Mouse (Mus musculus): Measurements from ENCODE around the gene Olfr1138. TPM values are rescaled to one million over a fixed set of nuclear protein-coding genes. Genes with fewer than 3 reads are reported as not detected.

Olfr1138 gene
- polyA plus RNA-seq (2014; fragmentation: Nextera tagmentation; extraction: Ambion mirVana), result not detected in 2 replicates

- 78% methylated on average over 1 of the region's 1 CpGs for WGBS
Measured at GRCm38 (mm10) chr2:87739878-87740277, at the start of gene Olfr1138. TSS of gene Olfr1138 (minus strand) at chr2:87739978.

GRCm38 (mm10) chr2:87779183-87779582 lies 39.4 kb upstream of the Olfr1138 start, which contains the start of gene Olfr152:
TSS of gene Olfr152 (plus strand) at chr2:87779483.
- no peak within 1 kb of the TSS for H3K4me3 ChIP-seq (ENCODE audit: low read depth, low read length)
- 63% methylated on average over 4 of the region's 4 CpGs for WGBS
- no peaks in the 10 kb centered on the region for H3K9me3 ChIP-seq (ENCODE audit: low read depth, low read length)
- DNase-seq, result no peak
- TF ChIP-seq CTCF (IDR thresholded peaks at IDR 0.05; ENCODE audit: low read depth), result no peak
- H3K27me3 ChIP-seq (ENCODE audit: insufficient read depth, low read length), result no peaks in the 10 kb centered on the region
- H3K4me1 ChIP-seq (ENCODE audit: insufficient read depth), result no peaks in the 10 kb centered on the region
- ATAC-seq (ENCODE audit: insufficient read depth), result no peak
- H3K27ac ChIP-seq (ENCODE audit: low read depth), result no peak within 1 kb of the TSS
- no peaks in the 10 kb centered on the region for H3K36me3 ChIP-seq (ENCODE audit: insufficient read depth)
- no peak within 1 kb of the TSS for H3K9ac ChIP-seq
- no peak within 1 kb of the TSS for H3K4me2 ChIP-seq

More at GRCm38 (mm10) chr2:87739878-87740277, at the start of gene Olfr1138:
- no peak within 1 kb of the TSS for H3K4me3 ChIP-seq (ENCODE audit: low read depth, low read length)
- H3K9me3 ChIP-seq (ENCODE audit: low read depth, low read length), result no peaks in the 10 kb centered on the region
- H3K4me1 ChIP-seq (ENCODE audit: insufficient read depth), result no peaks in the 10 kb centered on the region
- no peak for ATAC-seq (ENCODE audit: insufficient read depth)
- H3K9ac ChIP-seq, result no peak within 1 kb of the TSS
- H3K27me3 ChIP-seq (ENCODE audit: insufficient read depth, low read length), result no peaks in the 10 kb centered on the region
- TF ChIP-seq CTCF (IDR thresholded peaks at IDR 0.05; ENCODE audit: low read depth), result no peak
- H3K36me3 ChIP-seq (ENCODE audit: insufficient read depth), result no peaks in the 10 kb centered on the region
- H3K4me2 ChIP-seq, result no peak within 1 kb of the TSS
- DNase-seq, result no peak
- no peak within 1 kb of the TSS for H3K27ac ChIP-seq (ENCODE audit: low read depth)

GRCm38 (mm10) chr2:87776143-87776542 lies 36.4 kb upstream of the Olfr1138 start:
- no peak overlapping the region for H3K27ac ChIP-seq (ENCODE audit: low read depth)
- no peak overlapping the region for H3K4me2 ChIP-seq
- TF ChIP-seq CTCF (IDR thresholded peaks at IDR 0.05; ENCODE audit: low read depth), result no peak
- DNase-seq (no peak), ATAC-seq (ENCODE audit: insufficient read depth) (no peak)
- H3K27me3 ChIP-seq (ENCODE audit: insufficient read depth, low read length), result no peaks in the 10 kb centered on the region
- H3K4me1 ChIP-seq (ENCODE audit: insufficient read depth), result no peaks in the 10 kb centered on the region
- no peaks in the 10 kb centered on the region for H3K36me3 ChIP-seq (ENCODE audit: insufficient read depth)
- H3K9me3 ChIP-seq (ENCODE audit: low read depth, low read length), result no peaks in the 10 kb centered on the region
- H3K9ac ChIP-seq, result no peak overlapping the region
- 33% methylated on average over 1 of the region's 1 CpGs for WGBS
- H3K4me3 ChIP-seq (ENCODE audit: low read depth, low read length), result no peak overlapping the region

GRCm38 (mm10) chr2:87753891-87754290 lies 14.1 kb upstream of the Olfr1138 start, which contains the start of gene Olfr1141:
TSS of gene Olfr1141 (minus strand) at chr2:87753991.
- TF ChIP-seq CTCF (IDR thresholded peaks at IDR 0.05; ENCODE audit: low read depth), result no peak
- no peak for DNase-seq
- Histone ChIP-seq H3K36me3 (ENCODE audit: insufficient read depth) (no peaks in the 10 kb centered on the region), H3K9ac (no peak within 1 kb of the TSS), H3K4me3 (ENCODE audit: low read depth, low read length) (no peak within 1 kb of the TSS), H3K9me3 (ENCODE audit: low read depth, low read length) (no peaks in the 10 kb centered on the region), H3K4me2 (no peak within 1 kb of the TSS), H3K27me3 (ENCODE audit: insufficient read depth, low read length) (no peaks in the 10 kb centered on the region), H3K27ac (ENCODE audit: low read depth) (no peak within 1 kb of the TSS), H3K4me1 (ENCODE audit: insufficient read depth) (no peaks in the 10 kb centered on the region)
- 87% methylated on average over 1 of the region's 1 CpGs for WGBS
- no peak for ATAC-seq (ENCODE audit: insufficient read depth)

- 76% methylated on average over 3 of the region's 3 CpGs for WGBS
- H3K27me3 ChIP-seq (ENCODE audit: insufficient read depth, low read length), result no peaks in the 10 kb centered on the region
- H3K9ac ChIP-seq, result no peak within 1 kb of the TSS
- no peak for ATAC-seq (ENCODE audit: insufficient read depth)
- H3K4me2 ChIP-seq, result no peak within 1 kb of the TSS
- no peaks in the 10 kb centered on the region for H3K9me3 ChIP-seq (ENCODE audit: low read depth, low read length)
- no peaks in the 10 kb centered on the region for H3K36me3 ChIP-seq (ENCODE audit: insufficient read depth)
- TF ChIP-seq CTCF (IDR thresholded peaks at IDR 0.05; ENCODE audit: low read depth), result no peak
- DNase-seq, result no peak
- no peak within 1 kb of the TSS for H3K4me3 ChIP-seq (ENCODE audit: low read depth, low read length)
- no peak within 1 kb of the TSS for H3K27ac ChIP-seq (ENCODE audit: low read depth)
- H3K4me1 ChIP-seq (ENCODE audit: insufficient read depth), result no peaks in the 10 kb centered on the region
Measured at GRCm38 (mm10) chr2:87743452-87743851, 3.7 kb upstream of the Olfr1138 start, which contains the start of gene Olfr1140. TSS of gene Olfr1140 (plus strand) at chr2:87743752.

GRCm38 (mm10) chr2:87713079-87713478 lies 26.7 kb downstream of the Olfr1138 start, which contains the start of gene Olfr1137:
TSS of gene Olfr1137 (minus strand) at chr2:87713179.
- H3K9ac ChIP-seq, result no peak within 1 kb of the TSS
- no peaks in the 10 kb centered on the region for H3K4me1 ChIP-seq (ENCODE audit: insufficient read depth)
- no peak within 1 kb of the TSS for H3K27ac ChIP-seq (ENCODE audit: low read depth)
- no peaks in the 10 kb centered on the region for H3K27me3 ChIP-seq (ENCODE audit: insufficient read depth, low read length)
- no peak within 1 kb of the TSS for H3K4me2 ChIP-seq
- H3K36me3 ChIP-seq (ENCODE audit: insufficient read depth), result no peaks in the 10 kb centered on the region
- no peaks in the 10 kb centered on the region for H3K9me3 ChIP-seq (ENCODE audit: low read depth, low read length)
- no peak within 1 kb of the TSS for H3K4me3 ChIP-seq (ENCODE audit: low read depth, low read length)
- no peak for TF ChIP-seq CTCF (IDR thresholded peaks at IDR 0.05; ENCODE audit: low read depth)
- no peak for DNase-seq
- no peak for ATAC-seq (ENCODE audit: insufficient read depth)

- ATAC-seq (ENCODE audit: insufficient read depth), result no peak
- H3K27ac ChIP-seq (ENCODE audit: low read depth), result no peak within 1 kb of the TSS
Measured at GRCm38 (mm10) chr2:87693847-87694246, 45.9 kb downstream of the Olfr1138 start, which contains the start of gene Olfr1136. TSS of gene Olfr1136 (minus strand) at chr2:87693947.

More at GRCm38 (mm10) chr2:87693847-87694246, 45.9 kb downstream of the Olfr1138 start, which contains the start of gene Olfr1136:
- Histone ChIP-seq H3K9me3 (ENCODE audit: low read depth, low read length) (no peaks in the 10 kb centered on the region), H3K27me3 (ENCODE audit: insufficient read depth, low read length) (no peaks in the 10 kb centered on the region), H3K4me2 (no peak within 1 kb of the TSS), H3K36me3 (ENCODE audit: insufficient read depth) (no peaks in the 10 kb centered on the region), H3K9ac (no peak within 1 kb of the TSS), H3K4me1 (ENCODE audit: insufficient read depth) (no peaks in the 10 kb centered on the region), H3K4me3 (ENCODE audit: low read depth, low read length) (no peak within 1 kb of the TSS)
- DNase-seq, result no peak
- no peak for TF ChIP-seq CTCF (IDR thresholded peaks at IDR 0.05; ENCODE audit: low read depth)

Other genes with a start within 250 kb of the Olfr1138 start
- not detected in 2 replicates for gene Pramel7, start 242.9 kb downstream of the Olfr1138 start, polyA plus RNA-seq (2014; fragmentation: Nextera tagmentation; extraction: Ambion mirVana)
- gene Pramel6, start 233.4 kb downstream of the Olfr1138 start, polyA plus RNA-seq (2014; fragmentation: Nextera tagmentation; extraction: Ambion mirVana), result not detected in 2 replicates
- not detected in 2 replicates for gene Olfr153, start 208.2 kb downstream of the Olfr1138 start, polyA plus RNA-seq (2014; fragmentation: Nextera tagmentation; extraction: Ambion mirVana)
- not detected in 2 replicates for gene Olfr1128, start 194.4 kb downstream of the Olfr1138 start, polyA plus RNA-seq (2014; fragmentation: Nextera tagmentation; extraction: Ambion mirVana)
- not detected in 2 replicates for gene Olfr1129, start 166.1 kb downstream of the Olfr1138 start, polyA plus RNA-seq (2014; fragmentation: Nextera tagmentation; extraction: Ambion mirVana)
- not detected in 2 replicates for gene Olfr1130, start 133.8 kb downstream of the Olfr1138 start, polyA plus RNA-seq (2014; fragmentation: Nextera tagmentation; extraction: Ambion mirVana)
- gene Olfr1131, start 112.9 kb downstream of the Olfr1138 start, polyA plus RNA-seq (2014; fragmentation: Nextera tagmentation; extraction: Ambion mirVana), result not detected in 2 replicates
- gene Olfr1132, start 102.4 kb downstream of the Olfr1138 start, polyA plus RNA-seq (2014; fragmentation: Nextera tagmentation; extraction: Ambion mirVana), result not detected in 2 replicates
- gene Olfr1133, start 92.6 kb downstream of the Olfr1138 start, polyA plus RNA-seq (2014; fragmentation: Nextera tagmentation; extraction: Ambion mirVana), result not detected in 2 replicates
- gene Olfr1134, start 81.5 kb downstream of the Olfr1138 start, polyA plus RNA-seq (2014; fragmentation: Nextera tagmentation; extraction: Ambion mirVana), result not detected in 2 replicates
- gene Olfr1135, start 66.3 kb downstream of the Olfr1138 start, polyA plus RNA-seq (2014; fragmentation: Nextera tagmentation; extraction: Ambion mirVana), result not detected in 2 replicates
- gene Olfr1136, start 46.0 kb downstream of the Olfr1138 start, polyA plus RNA-seq (2014; fragmentation: Nextera tagmentation; extraction: Ambion mirVana), result not detected in 2 replicates
- not detected in 2 replicates for gene Olfr1137, start 26.8 kb downstream of the Olfr1138 start, polyA plus RNA-seq (2014; fragmentation: Nextera tagmentation; extraction: Ambion mirVana)
- not detected in 2 replicates for gene Olfr1140, start 3.8 kb upstream of the Olfr1138 start, polyA plus RNA-seq (2014; fragmentation: Nextera tagmentation; extraction: Ambion mirVana)
- gene Olfr1141, start 14.0 kb upstream of the Olfr1138 start, polyA plus RNA-seq (2014; fragmentation: Nextera tagmentation; extraction: Ambion mirVana), result not detected in 2 replicates
- not detected in 2 replicates for gene Olfr152, start 39.5 kb upstream of the Olfr1138 start, polyA plus RNA-seq (2014; fragmentation: Nextera tagmentation; extraction: Ambion mirVana)
- not detected in 2 replicates for gene Olfr1143, start 60.6 kb upstream of the Olfr1138 start, polyA plus RNA-seq (2014; fragmentation: Nextera tagmentation; extraction: Ambion mirVana)
- gene Olfr1145, start 69.8 kb upstream of the Olfr1138 start, polyA plus RNA-seq (2014; fragmentation: Nextera tagmentation; extraction: Ambion mirVana), result not detected in 2 replicates
- not detected in 2 replicates for gene Olfr1148, start 90.6 kb upstream of the Olfr1138 start, polyA plus RNA-seq (2014; fragmentation: Nextera tagmentation; extraction: Ambion mirVana)
- not detected in 2 replicates for gene Olfr1150-ps1, start 104.0 kb upstream of the Olfr1138 start, polyA plus RNA-seq (2014; fragmentation: Nextera tagmentation; extraction: Ambion mirVana)
- gene Olfr1151, start 115.9 kb upstream of the Olfr1138 start, polyA plus RNA-seq (2014; fragmentation: Nextera tagmentation; extraction: Ambion mirVana), result not detected in 2 replicates
- not detected in 2 replicates for gene Olfr1152, start 126.5 kb upstream of the Olfr1138 start, polyA plus RNA-seq (2014; fragmentation: Nextera tagmentation; extraction: Ambion mirVana)
- not detected in 2 replicates for gene Olfr1153, start 155.0 kb upstream of the Olfr1138 start, polyA plus RNA-seq (2014; fragmentation: Nextera tagmentation; extraction: Ambion mirVana)
- gene Olfr1154, start 165.2 kb upstream of the Olfr1138 start, polyA plus RNA-seq (2014; fragmentation: Nextera tagmentation; extraction: Ambion mirVana), result not detected in 2 replicates
- not detected in 2 replicates for gene Olfr1155, start 205.2 kb upstream of the Olfr1138 start, polyA plus RNA-seq (2014; fragmentation: Nextera tagmentation; extraction: Ambion mirVana)
- not detected in 2 replicates for gene Olfr1156, start 213.1 kb upstream of the Olfr1138 start, polyA plus RNA-seq (2014; fragmentation: Nextera tagmentation; extraction: Ambion mirVana)
- not detected in 2 replicates for gene Olfr1157, start 228.3 kb upstream of the Olfr1138 start, polyA plus RNA-seq (2014; fragmentation: Nextera tagmentation; extraction: Ambion mirVana)
- not detected in 2 replicates for gene Olfr74, start 234.7 kb upstream of the Olfr1138 start, polyA plus RNA-seq (2014; fragmentation: Nextera tagmentation; extraction: Ambion mirVana)

Data from lung, embryonic 14.5 days (tissue).